Mouse (Mus musculus): ENCODE results near the gene Cdc20b. TPM values are rescaled to one million over a fixed set of nuclear protein-coding genes. Genes with fewer than 3 reads are reported as not detected.
A peak's percentile ranks its signal among the peaks of the same experiment; 100 is the strongest.

The Cdc20b gene
- total and polyA plus RNA-seq, 2 experiments from 2014 or later, result 0.60 to 2.4 TPM

DNA sequence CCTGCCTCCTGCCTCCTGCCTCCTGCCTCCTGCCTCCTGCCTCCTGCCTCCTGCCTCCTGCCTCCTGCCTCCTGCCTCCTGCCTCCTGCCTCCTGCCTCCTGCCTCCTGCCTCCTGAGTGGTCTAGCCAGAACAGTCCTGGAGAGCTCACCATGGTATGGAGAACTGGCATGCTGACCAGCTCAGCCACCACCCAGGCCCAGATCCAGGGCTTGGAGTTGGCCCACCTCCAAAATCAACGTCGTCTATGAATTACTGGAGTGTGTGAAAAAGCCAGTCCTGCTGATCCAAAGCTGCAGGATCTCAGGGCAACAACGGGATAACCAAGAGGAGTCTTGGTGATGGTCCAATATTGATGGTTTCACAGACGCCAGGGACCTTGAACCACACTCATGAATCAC, 84.1 kb downstream of the Cdc20b start:
- ATAC-seq (0 out of 2 replicates have a peak, but pooled peaks have one; percentile 51), DNase-seq (ENCODE audit: low spot score) (peak; percentile 12)
- TF ChIP-seq CTCF (IDR thresholded peaks at IDR 0.05; ENCODE audit: low read depth), result no peak
- no peaks in the 10 kb centered on the region for H3K4me1 ChIP-seq (ENCODE audit: insufficient read depth, low read length)
- H3K9ac ChIP-seq (replicated peaks; ENCODE audit: low read length), result no peak overlapping the region
- H3K9me3 ChIP-seq (ENCODE audit: low read length), result no peaks in the 10 kb centered on the region
- H3K36me3 ChIP-seq (ENCODE audit: insufficient read depth, low read length), result no peaks in the 10 kb centered on the region
- no peaks in the 10 kb centered on the region for H3K27me3 ChIP-seq (ENCODE audit: insufficient read depth, low read length)
- no peak overlapping the region for H3K4me2 ChIP-seq (ENCODE audit: low read depth, low read length)
- no peak overlapping the region for H3K27ac ChIP-seq
- WGBS, result 32% methylated on average over 4 of the region's 4 CpGs
- no peak overlapping the region for H3K4me3 ChIP-seq (ENCODE audit: low read length)

GRCm38 (mm10) chr13:113120324-113121237, 85.7 kb downstream of the Cdc20b start:
- Histone ChIP-seq H3K9ac (replicated peaks; ENCODE audit: low read length) (no peak overlapping the region), H3K4me2 (ENCODE audit: low read depth, low read length) (no peak overlapping the region), H3K27ac (no peak overlapping the region), H3K4me3 (ENCODE audit: low read length) (no peak overlapping the region), H3K27me3 (ENCODE audit: insufficient read depth, low read length) (no peaks in the 10 kb centered on the region), H3K4me1 (ENCODE audit: insufficient read depth, low read length) (no peaks in the 10 kb centered on the region), H3K36me3 (ENCODE audit: insufficient read depth, low read length) (no peaks in the 10 kb centered on the region), H3K9me3 (ENCODE audit: low read length) (no peaks in the 10 kb centered on the region)
- DNase-seq (ENCODE audit: low spot score), result no peak
- ATAC-seq, result no peak
- no peak for TF ChIP-seq CTCF (IDR thresholded peaks at IDR 0.05; ENCODE audit: low read depth)
- 88% methylated on average over 17 of the region's 17 CpGs for WGBS

DNA sequence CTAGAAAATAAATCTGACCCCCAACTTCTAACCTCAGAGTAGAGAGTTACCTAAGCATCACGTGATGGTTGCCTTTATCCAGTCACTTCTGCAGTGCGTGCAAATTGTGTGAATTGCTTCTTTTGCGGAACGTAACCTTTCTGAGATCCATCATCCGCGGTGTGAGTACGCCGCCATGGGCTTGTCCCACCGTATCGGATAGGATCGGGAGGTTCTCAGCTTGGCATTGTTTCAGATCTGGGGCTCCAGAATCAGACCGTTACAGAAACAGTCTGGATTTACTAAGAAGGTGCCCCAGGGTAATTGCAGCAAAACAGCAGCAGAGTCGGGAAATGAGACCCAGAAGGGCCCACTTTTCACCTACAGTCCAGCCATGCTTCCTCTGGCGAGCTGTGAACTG, 86.4 kb downstream of the Cdc20b start:
- H3K9ac ChIP-seq (replicated peaks; ENCODE audit: low read length), result no peak overlapping the region
- no peaks in the 10 kb centered on the region for H3K4me1 ChIP-seq (ENCODE audit: insufficient read depth, low read length)
- H3K9me3 ChIP-seq (ENCODE audit: low read length), result no peaks in the 10 kb centered on the region
- H3K27ac ChIP-seq, result no peak overlapping the region
- H3K27me3 ChIP-seq (ENCODE audit: insufficient read depth, low read length), result no peaks in the 10 kb centered on the region
- DNase-seq (ENCODE audit: low spot score), result no peak
- H3K4me2 ChIP-seq (ENCODE audit: low read depth, low read length), result no peak overlapping the region
- no peak for ATAC-seq
- no peak for TF ChIP-seq CTCF (IDR thresholded peaks at IDR 0.05; ENCODE audit: low read depth)
- H3K4me3 ChIP-seq (ENCODE audit: low read length), result no peak overlapping the region
- WGBS, result 89% methylated on average over 14 of the region's 14 CpGs
- H3K36me3 ChIP-seq (ENCODE audit: insufficient read depth, low read length), result no peaks in the 10 kb centered on the region

DNA sequence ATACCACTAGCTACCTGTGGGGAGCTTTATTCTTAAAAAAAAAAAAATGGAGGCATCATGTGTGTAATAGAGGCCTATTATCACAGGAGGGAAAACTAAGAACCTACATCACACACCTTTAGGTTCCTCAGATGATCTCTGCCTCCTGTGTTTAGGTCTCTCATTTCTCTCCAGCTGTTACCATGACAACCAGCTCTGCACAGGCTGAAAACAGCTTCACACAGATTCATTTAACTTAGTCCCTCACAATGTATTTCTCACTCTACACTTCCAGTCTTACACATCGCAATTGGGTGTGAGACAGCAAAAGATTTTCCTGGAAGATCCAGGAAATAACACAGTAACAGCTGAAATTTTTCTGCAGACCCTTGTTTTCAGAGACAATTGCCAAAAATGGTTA, 95.1 kb downstream of the Cdc20b start:
- 48% methylated on average over 1 of the region's 1 CpGs for WGBS

DNA sequence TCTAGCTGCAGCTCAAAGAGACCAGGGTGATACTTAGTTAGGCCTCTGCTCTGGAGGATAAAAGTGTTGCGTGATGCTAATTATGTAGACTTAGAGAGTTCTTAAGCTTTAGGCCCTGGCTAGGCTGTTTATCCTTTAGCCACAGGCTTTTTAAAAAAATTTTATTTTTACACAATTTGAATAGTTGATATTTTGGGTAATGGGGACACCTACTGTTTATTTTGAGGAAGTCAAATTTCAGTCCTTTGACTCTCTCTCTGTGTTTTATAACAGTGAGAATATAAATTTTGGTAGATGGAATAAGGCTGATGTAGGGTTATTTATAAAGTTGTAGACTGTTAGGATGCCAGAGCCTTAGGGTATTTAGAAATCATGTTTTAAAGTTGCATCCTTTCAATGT, 104.7 kb downstream of the Cdc20b start:
- Histone ChIP-seq H3K27me3 (ENCODE audit: insufficient read depth, low read length) (no peaks in the 10 kb centered on the region), H3K9me3 (ENCODE audit: low read length) (no peaks in the 10 kb centered on the region), H3K4me2 (ENCODE audit: low read depth, low read length) (no peak overlapping the region), H3K4me3 (ENCODE audit: low read length) (no peak overlapping the region), H3K4me1 (ENCODE audit: insufficient read depth, low read length) (no peaks in the 10 kb centered on the region), H3K36me3 (ENCODE audit: insufficient read depth, low read length) (no peaks in the 10 kb centered on the region), H3K9ac (replicated peaks; ENCODE audit: low read length) (no peak overlapping the region), H3K27ac (no peak overlapping the region)
- 93% methylated on average over 1 of the region's 1 CpGs for WGBS
- peak; percentile 46 for TF ChIP-seq CTCF (IDR thresholded peaks at IDR 0.05; ENCODE audit: low read depth)
- DNase-seq (ENCODE audit: low spot score) (peak; percentile 28), ATAC-seq (no peak)

More for the DNA sequence above, 95.1 kb downstream of the Cdc20b start:
- Histone ChIP-seq H3K27ac (0 out of 2 replicates have a peak overlapping the region, but pooled peaks have one; percentile 3), H3K36me3 (ENCODE audit: insufficient read depth, low read length) (no peaks in the 10 kb centered on the region), H3K4me1 (ENCODE audit: insufficient read depth, low read length) (no peaks in the 10 kb centered on the region), H3K4me2 (ENCODE audit: low read depth, low read length) (no peak overlapping the region), H3K9me3 (ENCODE audit: low read length) (no peaks in the 10 kb centered on the region), H3K4me3 (ENCODE audit: low read length) (no peak overlapping the region), H3K9ac (replicated peaks; ENCODE audit: low read length) (no peak overlapping the region), H3K27me3 (ENCODE audit: insufficient read depth, low read length) (no peaks in the 10 kb centered on the region)
- ATAC-seq (peak; percentile 78), DNase-seq (ENCODE audit: low spot score) (peak; percentile 71)
- no peak for TF ChIP-seq CTCF (IDR thresholded peaks at IDR 0.05; ENCODE audit: low read depth)

MicroRNA genes within 50 kb of the gene (microRNA counts, 519-probe panel; counts per million panel counts)
- 3,710 counts per million, percentile 64 among the panel's probes with 10 or more counts for microRNA mmu-miR-449a
- not detected for microRNA mmu-miR-449b
- microRNA mmu-miR-449c, result not detected

Small RNAs within 50 kb of the gene (microRNA-seq; reads per million reads assigned to microRNA genes)
- gene Mir449a, result 5,429 to 5,886 reads per million in 2 experiments
- gene Mir449b, result 2.5 to 5.1 reads per million in 2 experiments
- gene Mir449c, result 4.7 to 6.2 reads per million in 2 experiments

Other genes starting within 250 kb of the Cdc20b start
- gene Plpp1, start 234.3 kb upstream of the Cdc20b start, total RNA-seq (2014; rRNA removed), result 54.0 and 64.4 TPM in 2 replicates
- 88.1 and 89.7 TPM in 2 replicates for gene Plpp1, start 234.3 kb upstream of the Cdc20b start, polyA plus RNA-seq (2015; fragmentation: Nextera tagmentation; extraction: Ambion mirVana)
- 18.8 and 21.2 TPM in 2 replicates for gene Mtrex, start 107.7 kb upstream of the Cdc20b start, total RNA-seq (2014; rRNA removed)
- 38.8 and 41.8 TPM in 2 replicates for gene Mtrex, start 107.7 kb upstream of the Cdc20b start, polyA plus RNA-seq (2015; fragmentation: Nextera tagmentation; extraction: Ambion mirVana)
- 15.2 and 15.7 TPM in 2 replicates for gene Dhx29, start 107.7 kb upstream of the Cdc20b start, total RNA-seq (2014; rRNA removed)
- gene Dhx29, start 107.7 kb upstream of the Cdc20b start, polyA plus RNA-seq (2015; fragmentation: Nextera tagmentation; extraction: Ambion mirVana), result 29.5 and 30.0 TPM in 2 replicates
- 1.3 and 2.7 TPM in 2 replicates for gene Ccno, start 47.3 kb upstream of the Cdc20b start, total RNA-seq (2014; rRNA removed)
- 1.7 and 1.9 TPM in 2 replicates for gene Ccno, start 47.3 kb upstream of the Cdc20b start, polyA plus RNA-seq (2015; fragmentation: Nextera tagmentation; extraction: Ambion mirVana)
- 0.73 and 2.4 TPM in 2 replicates for gene Mcidas, start 41.3 kb upstream of the Cdc20b start, total RNA-seq (2014; rRNA removed)
- 0.88 and 0.95 TPM in 2 replicates for gene Mcidas, start 41.3 kb upstream of the Cdc20b start, polyA plus RNA-seq (2015; fragmentation: Nextera tagmentation; extraction: Ambion mirVana)
- 10.2 and 19.7 TPM in 2 replicates for gene Gpx8, start 11.3 kb downstream of the Cdc20b start, total RNA-seq (2014; rRNA removed)
- gene Gpx8, start 11.3 kb downstream of the Cdc20b start, polyA plus RNA-seq (2015; fragmentation: Nextera tagmentation; extraction: Ambion mirVana), result 60.4 and 67.0 TPM in 2 replicates
- not detected in 2 replicates for gene Gzma, start 65.9 kb downstream of the Cdc20b start, total RNA-seq (2014; rRNA removed)
- gene Gzma, start 65.9 kb downstream of the Cdc20b start, polyA plus RNA-seq (2015; fragmentation: Nextera tagmentation; extraction: Ambion mirVana), result not detected in 2 replicates
- 0.37 and 0.86 TPM in 2 replicates for gene Esm1, start 174.5 kb downstream of the Cdc20b start, total RNA-seq (2014; rRNA removed)
- 1.1 and 1.6 TPM in 2 replicates for gene Esm1, start 174.5 kb downstream of the Cdc20b start, polyA plus RNA-seq (2015; fragmentation: Nextera tagmentation; extraction: Ambion mirVana)
- gene Gzmk, start 190.8 kb downstream of the Cdc20b start, total RNA-seq (2014; rRNA removed), result not detected in 2 replicates
- gene Gzmk, start 190.8 kb downstream of the Cdc20b start, polyA plus RNA-seq (2015; fragmentation: Nextera tagmentation; extraction: Ambion mirVana), result 0.14 TPM in 1 of 2 replicates, not detected in the other

Data from hindbrain, postnatal 0 days (tissue).